Mouse (Mus musculus) A20 (cell line): ENCODE data around the gene Kazn.

Experiments
- DNase-seq: peaks from one replicate; pipeline ENCODE4 v3.0.0-alpha.2; 2011; ENCODE audit warnings: low read depth, low spot score

Gene Kazn

DNA sequence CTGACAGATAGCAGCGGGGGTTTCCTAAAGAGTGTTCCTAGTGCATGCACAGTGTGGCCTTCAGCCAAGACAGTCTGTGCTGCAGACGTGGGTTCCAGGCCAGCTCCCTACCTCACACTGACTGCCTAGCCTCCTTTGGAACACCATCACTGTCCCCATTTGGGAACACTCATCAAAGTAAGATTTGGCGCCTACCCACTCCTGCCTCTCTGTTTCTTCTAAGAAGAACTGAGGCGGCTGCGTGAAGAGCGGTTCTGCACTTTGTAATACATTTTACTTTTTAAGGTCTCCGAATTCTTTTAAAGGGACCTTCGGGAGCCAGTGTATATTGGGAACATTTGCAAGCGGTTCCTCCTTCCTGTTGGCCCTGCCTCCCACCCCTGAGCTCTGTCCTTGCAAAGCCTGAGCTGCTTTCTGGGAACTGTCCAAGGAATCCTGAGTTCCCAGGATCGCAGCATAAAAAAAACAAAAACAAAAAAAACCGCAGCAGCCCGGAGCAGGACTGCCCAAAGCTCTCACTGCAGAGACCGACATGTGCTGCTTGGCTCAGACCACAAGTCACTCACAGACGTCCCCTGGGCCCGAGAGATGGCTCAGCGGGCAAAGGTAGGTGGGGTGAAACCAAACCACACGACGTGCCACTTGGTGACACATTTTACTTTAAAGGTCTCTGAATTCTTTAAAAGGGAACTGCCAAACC, 161.5 kb downstream of the Kazn start:
- peak; percentile 79 for DNase-seq

DNA sequence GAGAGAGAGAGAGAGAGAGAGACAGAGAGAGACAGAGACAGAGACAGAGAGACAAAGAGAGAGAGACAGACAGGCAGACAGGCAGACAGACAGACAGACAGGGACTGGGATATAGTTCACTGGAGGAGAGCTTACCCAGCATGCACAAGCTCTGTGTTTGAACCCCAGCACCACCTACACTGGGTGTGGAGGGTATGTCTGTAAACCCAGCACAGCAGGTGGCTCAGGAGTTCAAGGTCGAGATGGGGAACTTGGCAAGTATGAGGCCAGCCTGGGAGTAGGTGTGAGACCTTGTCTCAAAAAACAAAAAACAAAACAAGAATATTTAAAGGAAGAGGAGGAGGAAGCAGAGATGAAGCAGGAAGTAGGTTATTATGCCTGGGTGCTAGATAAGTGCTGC, 162.3 kb downstream of the Kazn start:
- DNase-seq, result no peak

DNA sequence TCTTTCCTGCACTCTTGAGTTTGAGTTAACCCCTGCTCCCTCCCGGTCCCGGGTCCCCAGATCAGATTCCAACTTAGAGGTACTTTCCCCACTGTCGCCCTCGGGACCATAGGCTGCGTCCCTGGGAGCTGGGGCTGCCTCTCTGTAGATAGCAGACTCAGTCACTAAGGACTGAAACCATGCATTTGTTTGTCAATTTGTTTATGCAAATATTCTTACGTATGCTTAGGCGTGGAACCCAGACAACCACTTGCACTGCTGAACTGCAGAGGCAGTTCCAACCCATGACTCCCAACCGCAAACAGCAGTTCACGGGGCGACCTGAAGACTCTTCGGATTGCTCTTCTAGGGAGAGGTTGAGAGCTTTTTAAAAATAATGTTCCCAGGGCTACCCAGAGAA, 163.3 kb downstream of the Kazn start:
- DNase-seq, result peak; percentile 41

DNA sequence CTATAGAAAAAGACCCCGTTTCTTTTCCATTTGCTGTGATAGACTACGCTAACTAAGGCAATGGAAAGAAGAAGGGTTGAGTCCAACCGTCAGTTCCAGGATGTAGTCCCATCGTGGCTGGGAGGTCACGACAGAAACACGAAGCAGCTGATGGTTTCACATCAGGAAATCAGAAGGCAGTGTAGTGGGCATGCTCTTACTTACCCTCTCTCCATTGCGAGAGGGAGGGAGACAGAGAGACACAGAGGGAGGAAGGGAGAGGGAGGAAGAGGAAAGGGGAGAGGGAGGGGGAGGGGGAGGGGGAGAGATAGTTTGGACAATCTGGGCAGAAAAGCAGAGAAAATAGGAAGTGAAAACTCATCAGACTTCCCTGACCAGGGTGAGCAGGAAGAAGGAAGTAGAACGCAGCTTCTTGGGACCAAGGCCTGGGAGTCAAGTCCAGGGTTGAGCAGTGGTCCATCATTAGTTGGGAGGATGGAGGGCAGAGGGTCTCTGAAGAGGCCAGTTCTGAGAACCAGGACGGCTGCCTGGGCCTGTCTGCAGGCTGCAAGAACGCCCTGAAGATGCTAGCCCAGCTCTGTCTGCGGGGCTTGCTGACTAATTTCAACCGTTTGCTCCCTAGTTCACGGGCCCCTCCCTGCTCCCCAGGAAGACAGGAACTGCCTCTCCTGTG, 165.0 kb downstream of the Kazn start:
- DNase-seq, result peak; percentile 81

DNA sequence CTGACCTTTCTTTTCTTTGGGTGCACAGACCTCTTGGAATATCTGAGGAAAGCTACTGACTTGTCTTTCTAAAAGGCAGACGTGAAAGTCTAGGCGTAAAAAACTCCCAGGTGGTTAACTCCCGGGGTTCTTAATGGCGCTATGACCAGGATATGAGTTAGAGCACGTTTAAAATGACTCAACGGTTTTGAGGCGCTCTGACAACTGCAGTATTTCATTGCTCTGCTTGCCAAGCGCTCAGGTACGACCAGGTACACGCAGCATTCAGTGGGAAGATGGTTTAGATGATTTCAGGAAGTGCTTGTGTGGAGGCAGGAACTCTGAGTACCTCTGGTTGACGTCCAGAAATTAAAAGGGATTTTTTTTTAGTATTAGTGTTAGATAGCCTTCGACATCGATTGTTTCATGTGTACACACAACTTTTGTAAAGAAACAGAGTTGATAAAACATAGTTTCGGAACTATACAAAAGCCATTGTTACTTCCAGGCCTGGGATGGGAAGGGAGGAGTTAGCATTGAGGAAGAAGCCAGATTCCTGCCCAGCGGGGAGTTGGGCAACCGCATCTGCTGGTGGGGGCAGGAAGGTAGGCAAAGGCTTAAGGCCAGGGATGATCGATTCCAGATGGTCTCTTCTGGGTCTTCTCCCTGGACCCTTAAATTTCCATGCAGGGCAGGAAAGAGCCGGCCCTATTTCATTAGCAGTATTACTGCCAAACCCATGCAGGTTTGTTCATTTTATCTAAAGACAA, 167.8 kb downstream of the Kazn start:
- DNase-seq, result no peak

DNA sequence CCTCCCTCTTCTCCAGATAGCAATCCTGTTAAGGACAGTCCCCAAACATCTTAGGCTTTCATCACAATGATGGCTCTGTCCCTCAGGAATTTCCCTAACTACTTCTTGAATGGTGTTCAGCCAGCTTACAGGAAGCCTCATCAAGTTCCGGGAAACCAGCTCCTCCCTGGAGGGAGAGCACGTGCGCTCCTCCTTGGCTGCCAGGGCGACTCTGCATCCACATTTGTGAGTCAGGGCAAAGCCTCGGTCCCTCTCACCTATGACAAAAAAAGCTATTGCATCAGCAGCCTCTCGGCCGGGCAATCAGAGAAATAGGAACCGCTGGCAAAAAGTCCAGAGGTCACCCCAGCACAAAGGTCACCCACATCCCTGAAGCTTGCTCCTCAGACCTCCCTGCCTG, 168.4 kb downstream of the Kazn start:
- no peak for DNase-seq

DNA sequence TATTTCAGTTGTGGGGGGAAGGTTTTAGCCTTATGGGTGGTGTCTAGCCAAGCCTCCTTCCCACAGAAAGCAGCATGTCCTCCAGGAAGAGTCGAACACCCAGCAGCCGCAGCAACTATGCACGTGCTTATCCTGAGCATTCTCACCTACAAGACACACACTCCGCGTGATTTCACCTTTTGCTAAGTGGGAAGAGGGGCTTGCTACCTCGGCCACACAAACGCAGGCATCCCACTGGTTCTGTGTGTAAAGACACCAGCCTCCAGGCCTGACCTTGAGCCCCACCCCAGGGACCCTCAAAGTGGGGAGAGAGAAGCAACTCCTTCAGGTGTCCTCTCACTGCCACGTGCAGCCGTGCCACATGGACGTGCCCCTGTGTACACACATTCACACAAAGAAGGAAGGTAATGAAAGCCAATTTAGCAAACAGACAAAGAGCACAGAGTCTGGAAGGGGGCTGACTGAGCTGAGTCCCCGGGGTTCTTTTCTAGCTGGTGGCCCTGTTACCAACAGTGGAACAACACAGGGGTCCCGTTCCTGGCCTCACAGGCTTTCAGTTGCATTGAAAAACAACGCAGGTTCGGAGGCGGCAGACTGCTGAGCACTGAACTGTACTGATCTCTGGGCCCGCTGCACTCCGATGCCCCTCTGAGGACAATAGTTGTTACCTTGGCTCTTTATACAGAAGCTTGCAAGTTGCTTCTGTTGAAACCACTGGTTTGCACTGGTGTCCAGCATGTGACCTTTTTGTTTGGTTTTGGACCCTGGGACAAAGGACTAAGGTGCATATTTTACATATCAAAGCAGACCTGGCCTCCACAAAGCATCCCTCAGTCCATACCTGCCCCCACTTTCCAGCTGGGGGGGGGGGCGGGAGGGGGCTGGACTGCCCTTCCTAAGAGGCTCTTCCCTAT, 170.0 kb downstream of the Kazn start:
- no peak for DNase-seq

DNA sequence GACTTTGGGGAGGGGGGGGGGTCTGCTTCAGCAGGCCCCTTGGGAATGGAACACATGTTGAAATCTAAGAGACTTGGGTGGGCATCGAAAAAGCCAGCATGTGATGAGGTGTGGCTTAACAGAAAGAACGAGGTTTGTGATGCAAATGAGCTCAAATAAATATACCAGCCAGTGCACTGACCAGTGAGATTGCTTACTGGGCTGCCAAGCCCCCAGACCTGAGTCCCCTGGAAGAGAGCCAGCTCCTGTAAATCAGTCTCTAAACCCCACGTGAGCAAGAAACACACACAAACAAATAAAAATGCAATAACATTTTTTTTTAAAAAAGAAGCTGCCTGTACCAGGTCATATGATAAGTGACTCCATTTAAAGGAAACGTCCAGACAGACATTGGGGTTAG, 172.6 kb downstream of the Kazn start:
- DNase-seq, result no peak

DNA sequence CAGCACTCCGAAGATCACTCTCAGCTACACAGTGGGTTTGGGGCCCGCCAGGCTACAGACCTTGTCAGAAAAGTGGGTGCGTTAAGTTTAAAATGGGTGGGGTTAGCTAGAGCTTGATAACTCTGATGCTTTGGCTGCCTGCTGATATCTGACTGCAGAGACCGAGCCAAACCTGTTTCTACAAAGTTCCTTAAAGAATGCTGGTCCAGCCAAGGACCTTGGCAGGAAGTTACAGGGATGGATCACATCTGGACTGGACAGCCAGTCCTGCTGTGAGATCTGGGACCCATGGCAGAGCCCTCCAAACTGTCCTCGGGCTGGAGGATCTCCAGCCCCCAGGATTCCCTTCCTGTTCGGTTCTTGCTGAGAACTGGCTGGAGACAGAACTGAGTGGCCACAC, 173.4 kb downstream of the Kazn start:
- DNase-seq, result no peak

DNA sequence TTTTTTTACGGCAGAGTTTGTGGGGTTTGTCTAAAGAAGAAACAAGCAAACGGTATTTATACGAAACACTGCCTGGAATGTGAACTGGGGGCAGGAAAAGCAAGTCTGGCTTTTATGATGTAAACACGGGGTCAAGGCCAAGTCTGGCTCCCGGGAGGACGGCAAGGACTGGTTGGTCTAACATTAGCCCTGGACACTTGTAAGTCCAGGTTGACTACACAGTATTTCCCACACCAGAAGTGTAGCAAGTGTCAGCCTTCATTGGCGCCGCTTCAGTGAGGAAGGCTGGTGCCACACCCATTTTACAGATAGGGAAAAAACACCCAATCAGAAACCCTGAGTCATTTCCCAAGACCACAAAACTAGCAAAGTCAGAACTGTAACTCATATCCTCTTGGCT, 173.9 kb downstream of the Kazn start:
- DNase-seq, result no peak

DNA sequence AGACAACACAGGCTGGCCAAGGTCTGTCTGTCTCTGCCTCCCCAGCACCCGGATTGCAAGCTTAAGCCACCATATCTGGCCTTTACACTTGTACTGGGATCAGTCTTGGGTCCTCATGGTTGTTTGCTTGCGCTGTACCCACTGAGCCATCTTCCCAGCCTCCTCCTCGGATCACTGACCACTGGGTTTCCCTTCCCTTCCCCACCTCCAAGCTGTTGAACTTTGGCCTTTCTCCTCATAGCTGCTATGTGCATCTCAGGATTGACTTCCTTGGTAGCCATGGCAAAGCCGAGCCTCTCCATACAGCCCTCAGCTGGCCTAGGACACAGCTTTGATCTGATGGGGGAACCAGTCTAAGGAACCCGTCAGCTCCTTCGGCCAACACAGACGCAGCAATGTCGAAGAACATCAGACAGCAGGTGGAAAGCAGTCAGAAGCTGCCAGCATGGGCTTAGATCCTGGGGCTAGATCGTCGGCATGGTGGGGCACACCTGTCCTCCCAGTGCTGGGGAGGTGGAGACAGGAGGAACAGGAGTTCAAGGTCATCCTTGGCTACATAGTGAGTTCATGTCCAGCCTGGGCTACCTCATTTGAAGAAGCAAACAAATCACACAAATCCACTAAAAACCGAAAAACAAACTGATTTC, 174.5 kb downstream of the Kazn start:
- DNase-seq, result no peak

DNA sequence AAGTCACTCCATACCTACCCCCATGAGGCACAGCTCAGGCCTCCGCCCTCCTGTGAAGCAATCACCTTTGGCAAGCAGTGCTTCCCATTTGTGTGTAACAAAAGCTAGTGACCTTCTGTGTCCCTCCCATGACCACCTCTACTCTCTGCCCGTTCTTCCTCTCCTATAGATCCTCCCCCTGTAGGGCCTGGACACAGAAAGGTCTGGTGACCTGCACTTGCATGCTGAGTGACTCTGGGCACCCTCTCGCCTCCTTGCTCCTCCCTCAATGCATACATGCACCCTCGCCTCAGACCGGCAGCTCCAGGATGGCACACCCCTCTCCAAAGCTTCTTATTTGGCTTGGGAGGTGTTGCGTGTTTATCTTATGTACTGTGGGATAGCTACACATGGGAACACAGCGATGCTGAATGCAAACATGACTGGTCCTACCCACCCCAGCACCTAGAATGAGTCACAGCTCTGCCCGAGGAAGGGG, 176.1 kb downstream of the Kazn start:
- DNase-seq, result no peak

DNA sequence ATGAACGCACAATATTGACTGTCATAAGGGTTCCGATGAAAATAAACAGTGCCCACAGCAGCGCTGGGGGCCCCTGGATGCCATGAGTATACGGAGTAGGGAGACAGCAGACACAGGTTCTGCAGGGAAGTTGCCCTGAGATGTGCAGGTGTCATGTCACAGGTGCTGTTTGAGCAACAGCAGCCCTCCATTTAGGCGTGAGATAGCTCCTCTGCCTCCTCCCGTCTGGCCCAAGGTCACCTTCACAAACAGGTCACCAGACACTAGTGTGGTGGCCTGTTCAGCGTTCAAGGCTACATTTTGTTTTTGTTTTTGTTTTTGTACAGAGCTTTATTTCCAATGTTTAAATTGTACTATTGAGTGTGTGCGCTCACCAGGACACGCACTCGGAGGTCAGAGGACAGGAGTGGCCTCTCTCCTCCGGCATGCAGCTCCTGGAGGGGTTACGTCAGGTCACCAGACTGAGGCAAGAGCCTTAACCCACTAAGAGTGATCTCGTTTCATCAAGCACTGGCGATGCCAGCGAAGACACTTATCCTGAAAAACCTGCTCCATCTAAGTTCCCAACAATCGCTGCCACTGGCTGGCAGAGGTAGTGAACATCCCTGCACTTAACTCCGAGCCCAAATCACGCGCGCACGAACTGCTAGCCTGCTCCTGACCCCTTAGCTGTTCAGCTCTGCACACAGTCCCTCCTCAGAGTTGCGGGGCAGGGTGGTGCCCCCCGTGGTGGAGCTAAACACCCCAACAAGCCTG, 177.5 kb downstream of the Kazn start:
- DNase-seq, result no peak

DNA sequence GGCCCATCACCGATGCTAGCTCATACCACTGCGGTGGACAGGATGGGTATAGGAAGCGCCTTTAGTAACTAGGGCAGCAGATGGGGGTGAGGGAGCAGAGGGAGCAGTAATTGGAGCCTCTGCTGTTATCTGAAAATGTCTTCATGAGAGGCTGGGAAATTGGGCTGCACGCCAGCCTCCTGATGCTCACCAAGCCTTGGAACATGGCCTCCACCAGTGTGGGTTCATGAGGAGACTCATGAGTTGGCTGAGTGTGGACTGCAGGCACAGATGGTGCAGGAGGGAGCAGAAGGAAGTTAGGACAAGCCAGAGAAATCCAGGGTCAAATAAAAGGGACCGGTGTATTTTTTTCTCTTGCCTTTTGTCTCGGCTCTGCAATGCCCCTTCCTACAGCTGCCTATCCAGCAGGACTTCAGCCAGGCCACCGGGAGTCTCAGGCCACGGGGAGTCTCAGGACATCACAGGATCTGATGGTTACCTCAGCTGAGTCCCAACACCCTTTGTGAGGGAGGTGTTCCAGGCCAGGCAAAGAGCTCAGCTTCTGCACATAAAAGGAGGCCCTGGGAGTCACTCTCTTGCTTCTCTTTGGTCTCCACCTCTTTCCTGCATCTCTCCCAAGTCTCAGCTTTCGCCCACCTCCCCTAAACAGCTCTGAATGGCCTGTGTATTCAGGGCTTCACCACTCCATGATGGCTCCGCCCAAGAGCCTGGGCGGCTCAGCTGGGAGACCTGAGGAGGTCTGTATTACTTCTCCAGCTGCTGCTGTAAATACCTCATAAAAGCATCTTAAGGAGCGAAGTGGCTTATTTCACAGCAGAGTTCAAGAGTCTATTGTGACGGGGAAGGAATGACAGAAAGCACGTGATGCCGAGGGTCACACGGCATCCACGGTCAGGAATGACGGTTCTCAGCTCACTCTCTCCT, 178.5 kb downstream of the Kazn start:
- no peak for DNase-seq

DNA sequence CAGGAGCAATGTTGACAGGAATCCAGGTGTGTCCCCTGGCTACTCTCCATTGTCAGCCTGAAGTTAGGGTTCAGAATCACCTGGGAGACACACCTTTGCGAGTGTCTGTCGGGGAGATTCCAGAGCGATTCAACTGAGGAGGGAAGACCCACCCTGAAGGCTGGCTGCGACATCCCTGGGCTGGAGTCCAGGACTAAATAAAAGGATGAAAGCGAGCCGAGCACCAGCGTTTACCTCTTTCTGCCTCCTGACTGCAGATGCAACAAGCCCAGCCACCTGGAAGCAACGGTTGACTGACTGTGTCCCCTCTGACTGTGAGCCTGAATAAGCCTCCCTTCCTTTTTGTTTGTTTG, 179.4 kb downstream of the Kazn start:
- no peak for DNase-seq

DNA sequence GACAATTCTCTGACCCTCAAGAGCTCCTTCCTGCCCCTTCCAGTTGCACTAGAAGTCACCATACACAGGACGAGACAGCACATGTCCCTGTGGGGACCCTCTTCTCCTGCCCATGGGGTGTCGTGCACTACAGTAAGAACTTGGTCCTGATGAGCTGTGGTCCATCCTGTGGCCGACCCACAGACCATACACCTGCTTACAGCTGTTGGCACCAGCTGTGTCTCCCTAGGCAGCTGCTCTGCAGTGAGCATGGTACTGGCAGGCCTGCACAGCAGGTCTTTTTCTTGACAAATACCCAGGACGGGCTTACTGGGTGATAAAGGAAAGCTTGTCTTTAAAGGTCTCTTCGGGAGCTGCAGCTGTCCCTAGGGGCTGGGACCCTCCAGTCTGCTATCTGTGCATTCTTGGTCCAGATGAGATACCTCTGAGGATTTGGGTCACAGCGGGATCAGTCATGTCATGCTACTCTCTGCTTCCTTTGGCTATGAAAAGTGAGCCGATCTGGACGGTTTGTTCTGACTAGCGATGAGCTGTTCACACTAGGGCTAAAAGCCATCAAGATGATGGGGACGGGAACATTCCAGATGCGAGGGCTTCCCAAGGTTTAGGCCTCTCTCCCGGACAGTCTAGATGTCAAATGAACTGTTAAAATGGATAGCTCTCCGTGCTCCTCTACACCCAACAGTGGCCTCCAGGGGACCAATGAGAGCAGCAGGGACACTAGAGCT, 179.9 kb downstream of the Kazn start:
- no peak for DNase-seq

DNA sequence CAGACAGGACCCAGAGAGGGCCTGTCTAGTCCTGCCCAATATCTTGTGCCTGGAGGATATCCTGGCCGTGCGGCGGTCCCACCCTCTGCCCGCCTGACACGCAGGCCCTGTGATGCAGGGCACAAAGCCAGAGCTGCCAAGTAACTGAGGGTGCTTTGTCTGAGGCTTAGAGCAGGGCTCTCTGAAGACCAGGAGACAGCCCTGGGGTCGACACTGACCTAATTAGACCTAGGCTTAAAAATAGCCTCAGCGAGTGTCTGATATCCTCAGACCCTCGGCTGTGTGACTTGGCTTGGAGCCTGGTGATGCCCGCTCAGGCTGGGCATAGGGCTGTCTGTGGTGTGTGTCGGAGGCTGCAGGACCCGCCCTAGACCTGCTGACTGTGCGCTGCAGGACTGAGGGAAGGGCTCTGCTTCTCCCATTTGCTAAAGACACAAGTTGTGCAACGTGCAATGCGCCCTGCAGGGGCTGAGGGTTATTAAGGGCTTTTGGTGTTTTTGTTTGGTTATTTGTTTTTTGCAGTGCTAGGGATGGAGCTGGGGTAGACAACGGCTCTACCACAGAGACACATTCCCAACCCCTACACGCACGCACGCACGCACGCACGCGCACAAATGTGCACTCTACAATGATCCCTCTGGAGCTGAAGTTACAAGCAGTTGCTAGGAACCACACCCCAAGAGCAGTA, 181.5 kb downstream of the Kazn start:
- no peak for DNase-seq

DNA sequence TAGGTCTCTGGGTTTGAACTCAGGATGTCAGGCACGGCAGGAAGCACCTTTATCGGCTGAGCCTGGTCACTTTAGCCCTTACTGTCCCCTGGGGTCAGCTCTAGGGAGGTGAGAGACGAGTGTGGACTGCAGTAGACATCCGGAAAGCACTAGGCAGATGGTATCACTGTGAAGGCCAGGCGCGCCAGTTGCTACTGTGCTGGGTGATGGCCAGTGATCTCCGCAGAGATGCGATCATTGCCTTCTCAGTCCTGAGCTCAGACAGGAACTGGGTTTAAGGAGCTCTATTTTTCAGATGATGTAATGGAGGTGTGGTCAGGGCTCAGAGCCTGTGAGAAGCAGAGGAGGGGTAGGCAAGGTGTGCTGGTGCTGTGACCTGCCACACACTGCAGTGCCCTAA, 183.6 kb downstream of the Kazn start:
- no peak for DNase-seq
